Mouse (Mus musculus) thymus, adult 2 months (tissue): ENCODE measurements at regions not wholly inside any gene's neighbourhood (a gene's known extent, or its start where the extent isn't known, plus 50 kb on each side); places are given as distances from the start of the nearest gene placed in this dataset.

Experiments
- DNase-seq: peaks from one replicate; pipeline ENCODE4 v3.0.0; 2021
- H3K27ac ChIP-seq: fragments of 200-500 bp; 2 replicates; pipeline ENCODE4 v1.5.1; 2012; ENCODE audit warnings: low read length, control low read depth; ENCODE audit not compliant: control insufficient read depth, insufficient read depth
- H3K27me3 ChIP-seq: fragments of 200-500 bp; 2 replicates; pipeline ENCODE4 v1.6.1; 2012; ENCODE audit warnings: mild to moderate bottlenecking, low read length, moderate library complexity, mixed read lengths; ENCODE audit not compliant: control insufficient read depth, insufficient read depth
- H3K36me3 ChIP-seq: fragments of 200-500 bp; 2 replicates; pipeline ENCODE4 v1.6.1; 2012; ENCODE audit warnings: mild to moderate bottlenecking, low read length, moderate library complexity; ENCODE audit not compliant: control insufficient read depth, insufficient read depth
- H3K4me1 ChIP-seq: fragments of 200-500 bp; replicated peaks from 2 replicates; pipeline ENCODE4 v1.6.1; 2012; ENCODE audit warnings: low read length; ENCODE audit not compliant: control insufficient read depth, insufficient read depth
- H3K4me3 ChIP-seq: fragments of 200-500 bp; 2 replicates; pipeline ENCODE4 v1.5.1; 2012; ENCODE audit warnings: mild to moderate bottlenecking, low read length, control low read depth, moderate library complexity; ENCODE audit not compliant: control insufficient read depth, insufficient read depth
- CTCF ChIP-seq: fragments of 200-500 bp; IDR thresholded peaks from 2 replicates; pipeline ENCODE4 v1.5.1; 2012; ENCODE audit warnings: mild to moderate bottlenecking, control low read depth, low read length, moderate library complexity, borderline replicate concordance; ENCODE audit not compliant: control insufficient read depth, poor library complexity, insufficient read depth; ENCODE audit errors: extremely low read depth
- POLR2A ChIP-seq: fragments of 200-500 bp; IDR thresholded peaks from 2 replicates; pipeline ENCODE4 v1.6.1; 2012; ENCODE audit warnings: mild to moderate bottlenecking, low read length, control low read depth, moderate library complexity; ENCODE audit not compliant: control insufficient read depth, poor library complexity, insufficient read depth; ENCODE audit errors: extremely low read depth
- WGBS: fragments of 180-500 bp; shearing (Covaris S2); methylation state at CpG from one replicate; pipeline ENCODE4 v1.1.7; 2018; 5-methylcytosine and 5-hydroxymethylcytosine counted together

- WGBS = 87% methylated on average over 8 of the region's 8 CpGs
- DNase-seq = no peak
Observed at GRCm38 (mm10) chr8:109245526-109245925, 248.3 kb upstream of the Pmfbp1 start.

DNA sequence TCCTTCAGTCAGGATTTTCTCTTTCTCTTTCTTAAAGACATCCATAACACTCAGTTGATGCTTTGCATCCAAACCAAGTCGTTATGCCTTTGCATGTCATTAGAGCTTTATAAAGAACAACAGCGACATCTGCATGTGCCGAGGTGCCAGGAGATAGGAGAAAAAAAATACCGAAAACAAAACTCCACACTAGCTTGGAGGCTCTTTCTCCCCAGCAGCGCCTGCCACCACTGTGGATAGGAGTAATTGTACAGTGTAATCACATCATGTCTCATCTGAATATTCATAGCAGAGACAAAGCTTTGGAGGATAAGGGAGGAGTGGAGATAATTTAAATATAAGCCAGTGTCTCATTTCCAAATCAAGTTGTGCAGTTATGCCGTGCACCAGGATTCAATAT, 246.0 kb upstream of the Pmfbp1 start:
- no peak overlapping the region for H3K27ac ChIP-seq
- H3K36me3 ChIP-seq = no peaks in the 10 kb centered on the region
- no peak overlapping the region for H3K4me3 ChIP-seq
- TF ChIP-seq CTCF (no peak), POLR2A (no peak)
- no peaks in the 10 kb centered on the region for H3K27me3 ChIP-seq
- WGBS = 92% methylated on average over 6 of the region's 6 CpGs
- H3K4me1 ChIP-seq = no peaks in the 10 kb centered on the region
- DNase-seq = no peak

More at GRCm38 (mm10) chr8:109245526-109245925, 248.3 kb upstream of the Pmfbp1 start:
- Histone ChIP-seq H3K27ac (no peak overlapping the region), H3K4me3 (no peak overlapping the region), H3K36me3 (no peaks in the 10 kb centered on the region), H3K27me3 (no peaks in the 10 kb centered on the region), H3K4me1 (no peaks in the 10 kb centered on the region)
- TF ChIP-seq POLR2A (no peak), CTCF (no peak)

GRCm38 (mm10) chr8:109248356-109248755, 245.5 kb upstream of the Pmfbp1 start:
- H3K27me3 ChIP-seq = no peaks in the 10 kb centered on the region
- H3K4me1 ChIP-seq = no peaks in the 10 kb centered on the region
- no peaks in the 10 kb centered on the region for H3K36me3 ChIP-seq
- H3K4me3 ChIP-seq = no peak overlapping the region
- TF ChIP-seq CTCF (no peak), POLR2A (no peak)
- H3K27ac ChIP-seq = no peak overlapping the region
- WGBS = 91% methylated on average over 6 of the region's 6 CpGs
- no peak for DNase-seq

GRCm38 (mm10) chr8:109249256-109249655, 244.6 kb upstream of the Pmfbp1 start:
- WGBS = 95% methylated on average over 12 of the region's 12 CpGs
- no peaks in the 10 kb centered on the region for H3K4me1 ChIP-seq
- no peaks in the 10 kb centered on the region for H3K36me3 ChIP-seq
- TF ChIP-seq CTCF = no peak
- TF ChIP-seq POLR2A = no peak
- no peak overlapping the region for H3K4me3 ChIP-seq
- no peaks in the 10 kb centered on the region for H3K27me3 ChIP-seq
- no peak for DNase-seq
- no peak overlapping the region for H3K27ac ChIP-seq

DNA sequence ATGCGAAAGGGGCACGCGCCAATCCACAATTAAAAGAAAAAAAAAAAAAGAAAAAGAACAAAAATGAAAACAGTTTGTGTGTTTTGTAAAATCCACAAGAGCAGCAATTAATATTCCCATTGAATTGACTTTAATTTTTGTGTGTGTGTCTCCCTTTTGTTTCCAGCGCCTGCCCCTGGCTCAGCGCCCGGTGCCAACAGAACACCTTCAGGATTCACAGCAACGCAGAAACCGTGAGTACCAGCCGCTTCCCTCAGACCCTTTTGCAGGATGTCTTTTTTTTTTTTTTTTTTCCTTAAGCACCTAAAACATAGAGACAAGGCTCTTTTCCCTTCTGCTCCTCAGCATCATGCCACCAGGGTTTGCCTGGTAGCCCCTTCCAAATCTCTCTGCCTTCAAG, 244.1 kb upstream of the Pmfbp1 start:
- no peaks in the 10 kb centered on the region for H3K27me3 ChIP-seq
- H3K36me3 ChIP-seq = no peaks in the 10 kb centered on the region
- DNase-seq = no peak
- 90% methylated on average over 9 of the region's 9 CpGs for WGBS
- no peak overlapping the region for H3K27ac ChIP-seq
- TF ChIP-seq POLR2A (no peak), CTCF (no peak)
- no peaks in the 10 kb centered on the region for H3K4me1 ChIP-seq
- no peak overlapping the region for H3K4me3 ChIP-seq

- Histone ChIP-seq H3K4me1 (no peaks in the 10 kb centered on the region), H3K27me3 (no peaks in the 10 kb centered on the region), H3K36me3 (no peaks in the 10 kb centered on the region), H3K27ac (no peak overlapping the region), H3K4me3 (no peak overlapping the region)
- 86% methylated on average over 8 of the region's 8 CpGs for WGBS
- TF ChIP-seq POLR2A = no peak
- TF ChIP-seq CTCF = no peak
- DNase-seq = no peak
Observed at GRCm38 (mm10) chr8:109250551-109250950, 243.3 kb upstream of the Pmfbp1 start.

GRCm38 (mm10) chr8:109251360-109251798, 242.4 kb upstream of the Pmfbp1 start:
- Histone ChIP-seq H3K4me1 (no peaks in the 10 kb centered on the region), H3K27ac (no peak overlapping the region), H3K4me3 (no peak overlapping the region), H3K36me3 (no peaks in the 10 kb centered on the region), H3K27me3 (no peaks in the 10 kb centered on the region)
- TF ChIP-seq POLR2A = no peak
- TF ChIP-seq CTCF = no peak
- DNase-seq = no peak
- 89% methylated on average over 24 of the region's 24 CpGs for WGBS
